Mouse (Mus musculus): ENCODE results near the gene Gm13277. TPM values are rescaled to one million over a fixed set of nuclear protein-coding genes. Genes with fewer than 3 reads are reported as not detected.
"Not testable (repeated sequence)": the region's sequence is repeated elsewhere in the genome, so short reads cannot be mapped to it uniquely, and the experiment has no call there.

The Gm13277 gene
- polyA plus RNA-seq, 1 experiment = not detected

GRCm38 (mm10) chr4:88773534-88773933 lies 14.9 kb upstream of the Gm13277 start, which contains the start of gene Gm13290:
Gene Gm13290, plus strand, starts transcription at chr4:88773834.
- H3K4me3 ChIP-seq (ENCODE audit: insufficient read depth, low read depth, low read length); H3K4me1 ChIP-seq (ENCODE audit: control insufficient read depth, insufficient read depth, insufficient read length, low read length); H3K27ac ChIP-seq (replicated peaks; ENCODE audit: low read depth, low read length): not testable (repeated sequence)

GRCm38 (mm10) chr4:88776622-88777021 lies 11.8 kb upstream of the Gm13277 start, which contains the start of gene Gm13289:
Gene Gm13289, plus strand, starts transcription at chr4:88776922.
- H3K27ac ChIP-seq (replicated peaks; ENCODE audit: low read depth, low read length); H3K4me3 ChIP-seq (ENCODE audit: insufficient read depth, low read depth, low read length); H3K4me1 ChIP-seq (ENCODE audit: control insufficient read depth, insufficient read depth, insufficient read length, low read length): not testable (repeated sequence)

DNA sequence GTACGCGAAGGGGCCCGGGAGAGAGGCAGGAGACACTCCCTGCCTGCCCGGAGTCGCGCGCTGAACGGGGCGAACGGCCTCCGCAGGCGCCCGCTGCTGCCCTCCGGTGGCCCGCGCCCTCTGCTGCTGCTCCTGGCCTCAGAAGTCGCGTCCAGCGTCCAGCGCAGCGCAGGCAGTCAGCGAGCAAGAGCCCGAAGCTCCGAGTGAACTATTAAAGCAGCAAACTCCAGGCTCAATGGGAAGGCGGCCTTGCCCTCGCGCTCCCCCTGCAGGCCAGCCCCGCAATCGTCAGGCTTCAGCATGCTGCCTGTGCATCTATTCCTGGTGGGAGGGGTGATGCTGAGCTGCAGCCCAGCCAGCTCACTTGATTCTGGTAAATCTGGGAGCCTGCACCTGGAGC lies 8.9 kb upstream of the Gm13277 start, which contains the start of gene Gm13272:
TSS of gene Gm13272 (plus strand) at position 301 of the 400 bp plus-strand sequence.
- not testable (repeated sequence) for H3K4me3 ChIP-seq (ENCODE audit: insufficient read depth, low read depth, low read length); H3K27ac ChIP-seq (replicated peaks; ENCODE audit: low read depth, low read length); H3K4me1 ChIP-seq (ENCODE audit: control insufficient read depth, insufficient read depth, insufficient read length, low read length)

DNA sequence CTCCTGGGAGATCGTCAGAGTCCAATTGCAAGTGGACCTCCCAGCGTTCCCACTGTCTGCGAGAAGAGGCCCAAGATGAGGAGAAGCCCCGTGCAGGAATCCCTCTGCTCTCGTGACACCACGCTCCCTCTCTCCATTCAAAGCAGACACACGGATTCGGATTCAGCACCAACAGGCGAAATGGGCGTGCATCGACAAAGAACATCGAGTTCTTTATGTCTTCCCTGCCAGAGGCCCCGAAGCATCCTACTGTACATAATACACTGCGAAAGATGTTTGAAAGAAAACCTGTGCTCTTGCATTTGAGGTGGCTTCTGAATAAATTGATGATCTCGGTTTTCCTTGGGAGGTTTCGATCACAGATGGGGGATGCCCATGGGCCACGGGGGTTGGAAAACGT lies 8.1 kb upstream of the Gm13277 start:
- H3K27ac ChIP-seq (replicated peaks; ENCODE audit: low read depth, low read length); H3K4me3 ChIP-seq (ENCODE audit: insufficient read depth, low read depth, low read length): not testable (repeated sequence)

GRCm38 (mm10) chr4:88781831-88782230 lies 6.6 kb upstream of the Gm13277 start, which contains the start of gene Ifnz:
Gene Ifnz, plus strand, starts transcription at chr4:88782131.
- not testable (repeated sequence) for H3K4me1 ChIP-seq (ENCODE audit: control insufficient read depth, insufficient read depth, insufficient read length, low read length)
- peak within 1 kb of the TSS; percentile 56 for H3K27ac ChIP-seq (replicated peaks; ENCODE audit: low read depth, low read length)
- peak within 1 kb of the TSS; percentile 48 for H3K4me3 ChIP-seq (ENCODE audit: insufficient read depth, low read depth, low read length)

More for the DNA sequence above, 8.1 kb upstream of the Gm13277 start:
- not testable (repeated sequence) for H3K4me1 ChIP-seq (ENCODE audit: control insufficient read depth, insufficient read depth, insufficient read length, low read length)

DNA sequence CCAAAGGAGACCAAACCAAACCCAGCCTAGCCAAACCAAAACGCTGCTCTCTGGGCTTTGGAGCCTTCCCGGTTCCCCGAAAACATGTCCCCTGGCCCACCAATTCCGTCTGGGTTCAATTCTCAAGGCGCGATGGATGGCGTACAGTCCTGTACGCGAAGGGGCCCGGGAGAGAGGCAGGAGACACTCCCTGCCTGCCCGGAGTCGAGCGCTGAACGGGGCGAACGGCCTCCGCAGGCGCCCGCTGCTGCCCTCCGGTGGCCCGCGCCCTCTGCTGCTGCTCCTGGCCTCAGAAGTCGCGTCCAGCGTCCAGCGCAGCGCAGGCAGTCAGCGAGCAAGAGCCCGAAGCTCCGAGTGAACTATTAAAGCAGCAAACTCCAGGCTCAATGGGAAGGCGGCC lies 6.1 kb upstream of the Gm13277 start:
- H3K4me3 ChIP-seq (ENCODE audit: insufficient read depth, low read depth, low read length) = peak overlapping the region; percentile 48
- H3K27ac ChIP-seq (replicated peaks; ENCODE audit: low read depth, low read length) = peak overlapping the region; percentile 56
- H3K4me1 ChIP-seq (ENCODE audit: control insufficient read depth, insufficient read depth, insufficient read length, low read length) = not testable (repeated sequence)

DNA sequence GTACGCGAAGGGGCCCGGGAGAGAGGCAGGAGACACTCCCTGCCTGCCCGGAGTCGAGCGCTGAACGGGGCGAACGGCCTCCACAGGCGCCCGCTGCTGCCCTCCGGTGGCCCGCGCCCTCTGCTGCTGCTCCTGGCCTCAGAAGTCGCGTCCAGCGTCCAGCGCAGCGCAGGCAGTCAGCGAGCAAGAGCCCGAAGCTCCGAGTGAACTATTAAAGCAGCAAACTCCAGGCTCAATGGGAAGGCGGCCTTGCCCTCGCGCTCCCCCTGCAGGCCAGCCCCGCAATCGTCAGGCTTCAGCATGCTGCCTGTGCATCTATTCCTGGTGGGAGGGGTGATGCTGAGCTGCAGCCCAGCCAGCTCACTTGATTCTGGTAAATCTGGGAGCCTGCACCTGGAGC lies 3.0 kb upstream of the Gm13277 start, which contains the start of gene Gm13276:
TSS of gene Gm13276 (plus strand) at position 301 of the 400 bp plus-strand sequence.
- H3K27ac ChIP-seq (replicated peaks; ENCODE audit: low read depth, low read length); H3K4me3 ChIP-seq (ENCODE audit: insufficient read depth, low read depth, low read length); H3K4me1 ChIP-seq (ENCODE audit: control insufficient read depth, insufficient read depth, insufficient read length, low read length): not testable (repeated sequence)

DNA sequence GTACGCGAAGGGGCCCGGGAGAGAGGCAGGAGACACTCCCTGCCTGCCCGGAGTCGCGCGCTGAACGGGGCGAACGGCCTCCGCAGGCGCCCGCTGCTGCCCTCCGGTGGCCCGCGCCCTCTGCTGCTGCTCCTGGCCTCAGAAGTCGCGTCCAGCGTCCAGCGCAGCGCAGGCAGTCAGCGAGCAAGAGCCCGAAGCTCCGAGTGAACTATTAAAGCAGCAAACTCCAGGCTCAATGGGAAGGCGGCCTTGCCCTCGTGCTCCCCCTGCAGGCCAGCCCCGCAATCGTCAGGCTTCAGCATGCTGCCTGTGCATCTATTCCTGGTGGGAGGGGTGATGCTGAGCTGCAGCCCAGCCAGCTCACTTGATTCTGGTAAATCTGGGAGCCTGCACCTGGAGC lies 2.8 kb downstream of the Gm13277 start, which contains the start of gene Gm13278:
TSS of gene Gm13278 (plus strand) at position 301 of the 400 bp plus-strand sequence.
- not testable (repeated sequence) for H3K4me1 ChIP-seq (ENCODE audit: control insufficient read depth, insufficient read depth, insufficient read length, low read length); H3K27ac ChIP-seq (replicated peaks; ENCODE audit: low read depth, low read length); H3K4me3 ChIP-seq (ENCODE audit: insufficient read depth, low read depth, low read length)

DNA sequence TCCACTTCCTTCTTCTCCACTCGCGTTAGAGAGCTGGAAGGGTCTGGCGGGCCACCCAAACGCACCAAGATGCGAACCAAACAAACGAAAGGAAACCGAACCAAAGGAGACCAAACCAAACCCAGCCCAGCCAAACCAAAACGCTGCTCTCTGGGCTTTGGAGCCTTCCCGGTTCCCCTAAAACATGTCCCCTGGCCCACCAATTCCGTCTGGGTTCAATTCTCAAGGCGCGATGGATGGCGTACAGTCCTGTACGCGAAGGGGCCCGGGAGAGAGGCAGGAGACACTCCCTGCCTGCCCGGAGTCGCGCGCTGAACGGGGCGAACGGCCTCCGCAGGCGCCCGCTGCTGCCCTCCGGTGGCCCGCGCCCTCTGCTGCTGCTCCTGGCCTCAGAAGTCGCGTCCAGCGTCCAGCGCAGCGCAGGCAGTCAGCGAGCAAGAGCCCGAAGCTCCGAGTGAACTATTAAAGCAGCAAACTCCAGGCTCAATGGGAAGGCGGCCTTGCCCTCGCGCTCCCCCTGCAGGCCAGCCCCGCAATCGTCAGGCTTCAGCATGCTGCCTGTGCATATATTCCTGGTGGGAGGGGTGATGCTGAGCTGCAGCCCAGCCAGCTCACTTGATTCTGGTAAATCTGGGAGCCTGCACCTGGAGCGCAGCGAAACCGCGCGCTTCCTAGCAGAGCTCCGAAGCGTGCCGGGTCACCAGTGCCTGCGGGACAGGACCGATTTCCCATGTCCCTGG lies 5.7 kb downstream of the Gm13277 start, which contains the start of gene Gm13275:
TSS of gene Gm13275 (plus strand) at position 552 of the 740 bp plus-strand sequence.
- H3K4me3 ChIP-seq (ENCODE audit: insufficient read depth, low read depth, low read length); H3K4me1 ChIP-seq (ENCODE audit: control insufficient read depth, insufficient read depth, insufficient read length, low read length); H3K27ac ChIP-seq (replicated peaks; ENCODE audit: low read depth, low read length): not testable (repeated sequence)

DNA sequence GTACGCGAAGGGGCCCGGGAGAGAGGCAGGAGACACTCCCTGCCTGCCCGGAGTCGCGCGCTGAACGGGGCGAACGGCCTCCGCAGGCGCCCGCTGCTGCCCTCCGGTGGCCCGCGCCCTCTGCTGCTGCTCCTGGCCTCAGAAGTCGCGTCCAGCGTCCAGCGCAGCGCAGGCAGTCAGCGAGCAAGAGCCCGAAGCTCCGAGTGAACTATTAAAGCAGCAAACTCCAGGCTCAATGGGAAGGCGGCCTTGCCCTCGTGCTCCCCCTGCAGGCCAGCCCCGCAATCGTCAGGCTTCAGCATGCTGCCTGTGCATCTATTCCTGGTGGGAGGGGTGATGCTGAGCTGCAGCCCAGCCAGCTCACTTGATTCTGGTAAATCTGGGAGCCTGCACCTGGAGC lies 8.7 kb downstream of the Gm13277 start, which contains the start of gene Gm13279:
TSS of gene Gm13279 (plus strand) at position 301 of the 400 bp plus-strand sequence.
- not testable (repeated sequence) for H3K4me3 ChIP-seq (ENCODE audit: insufficient read depth, low read depth, low read length); H3K4me1 ChIP-seq (ENCODE audit: control insufficient read depth, insufficient read depth, insufficient read length, low read length); H3K27ac ChIP-seq (replicated peaks; ENCODE audit: low read depth, low read length)

GRCm38 (mm10) chr4:88799365-88799764 lies 10.9 kb downstream of the Gm13277 start, which contains the start of gene Gm13285:
Gene Gm13285, plus strand, starts transcription at chr4:88799665.
- not testable (repeated sequence) for H3K27ac ChIP-seq (replicated peaks; ENCODE audit: low read depth, low read length); H3K4me1 ChIP-seq (ENCODE audit: control insufficient read depth, insufficient read depth, insufficient read length, low read length); H3K4me3 ChIP-seq (ENCODE audit: insufficient read depth, low read depth, low read length)

- H3K4me1 ChIP-seq (ENCODE audit: control insufficient read depth, insufficient read depth, insufficient read length, low read length); H3K4me3 ChIP-seq (ENCODE audit: insufficient read depth, low read depth, low read length); H3K27ac ChIP-seq (replicated peaks; ENCODE audit: low read depth, low read length): not testable (repeated sequence)
Measured at GRCm38 (mm10) chr4:88802954-88803353, 14.5 kb downstream of the Gm13277 start, which contains the start of gene Gm13287. Gene Gm13287, plus strand, starts transcription at chr4:88803254.

GRCm38 (mm10) chr4:88805231-88805630 lies 16.8 kb downstream of the Gm13277 start, which contains the start of gene Gm13288:
Gene Gm13288, plus strand, starts transcription at chr4:88805531.
- not testable (repeated sequence) for H3K27ac ChIP-seq (replicated peaks; ENCODE audit: low read depth, low read length); H3K4me1 ChIP-seq (ENCODE audit: control insufficient read depth, insufficient read depth, insufficient read length, low read length); H3K4me3 ChIP-seq (ENCODE audit: insufficient read depth, low read depth, low read length)

DNA sequence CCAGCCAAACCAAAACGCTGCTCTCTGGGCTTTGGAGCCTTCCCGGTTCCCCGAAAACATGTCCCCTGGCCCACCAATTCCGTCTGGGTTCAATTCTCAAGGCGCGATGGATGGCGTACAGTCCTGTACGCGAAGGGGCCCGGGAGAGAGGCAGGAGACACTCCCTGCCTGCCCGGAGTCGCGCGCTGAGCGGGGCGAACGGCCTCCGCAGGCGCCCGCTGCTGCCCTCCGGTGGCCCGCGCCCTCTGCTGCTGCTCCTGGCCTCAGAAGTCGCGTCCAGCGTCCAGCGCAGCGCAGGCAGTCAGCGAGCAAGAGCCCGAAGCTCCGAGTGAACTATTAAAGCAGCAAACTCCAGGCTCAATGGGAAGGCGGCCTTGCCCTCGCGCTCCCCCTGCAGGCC lies 17.3 kb downstream of the Gm13277 start:
- not testable (repeated sequence) for H3K27ac ChIP-seq (replicated peaks; ENCODE audit: low read depth, low read length); H3K4me3 ChIP-seq (ENCODE audit: insufficient read depth, low read depth, low read length); H3K4me1 ChIP-seq (ENCODE audit: control insufficient read depth, insufficient read depth, insufficient read length, low read length)

DNA sequence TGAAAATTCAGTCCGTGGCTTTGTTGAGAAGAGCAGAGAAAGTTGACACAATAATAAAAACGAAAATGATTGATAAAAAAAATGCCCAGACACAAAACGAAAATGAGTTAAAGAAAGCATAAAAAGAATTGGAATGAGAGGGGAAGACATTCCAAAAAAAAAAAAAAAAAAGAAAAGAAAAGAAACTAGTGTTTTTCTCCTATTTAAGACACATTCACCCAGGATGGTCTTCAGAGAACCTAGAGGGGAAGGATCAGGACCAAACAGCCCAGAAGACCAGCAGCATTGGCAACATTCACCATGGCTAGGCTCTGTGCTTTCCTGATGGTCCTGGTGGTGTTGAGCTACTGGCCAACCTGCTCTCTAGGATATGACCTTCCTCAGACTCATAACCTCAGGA lies 27.5 kb downstream of the Gm13277 start, which contains the start of gene Ifna7:
TSS of gene Ifna7 (plus strand) at position 301 of the 400 bp plus-strand sequence.
- H3K27ac ChIP-seq (replicated peaks; ENCODE audit: low read depth, low read length) = no peak within 1 kb of the TSS
- H3K4me1 ChIP-seq (ENCODE audit: control insufficient read depth, insufficient read depth, insufficient read length, low read length) = no peaks in the 10 kb centered on the region
- H3K4me3 ChIP-seq (ENCODE audit: insufficient read depth, low read depth, low read length) = no peak within 1 kb of the TSS
